Mouse (Mus musculus): Measurements from ENCODE around the gene Kdm4a. TPM values are rescaled to one million over a fixed set of nuclear protein-coding genes. Genes with fewer than 3 reads are reported as not detected.

Kdm4a gene
- 55.0 and 56.9 TPM in 2 replicates for polyA plus RNA-seq (2015; fragmentation: Nextera tagmentation; extraction: Ambion mirVana)

DNA sequence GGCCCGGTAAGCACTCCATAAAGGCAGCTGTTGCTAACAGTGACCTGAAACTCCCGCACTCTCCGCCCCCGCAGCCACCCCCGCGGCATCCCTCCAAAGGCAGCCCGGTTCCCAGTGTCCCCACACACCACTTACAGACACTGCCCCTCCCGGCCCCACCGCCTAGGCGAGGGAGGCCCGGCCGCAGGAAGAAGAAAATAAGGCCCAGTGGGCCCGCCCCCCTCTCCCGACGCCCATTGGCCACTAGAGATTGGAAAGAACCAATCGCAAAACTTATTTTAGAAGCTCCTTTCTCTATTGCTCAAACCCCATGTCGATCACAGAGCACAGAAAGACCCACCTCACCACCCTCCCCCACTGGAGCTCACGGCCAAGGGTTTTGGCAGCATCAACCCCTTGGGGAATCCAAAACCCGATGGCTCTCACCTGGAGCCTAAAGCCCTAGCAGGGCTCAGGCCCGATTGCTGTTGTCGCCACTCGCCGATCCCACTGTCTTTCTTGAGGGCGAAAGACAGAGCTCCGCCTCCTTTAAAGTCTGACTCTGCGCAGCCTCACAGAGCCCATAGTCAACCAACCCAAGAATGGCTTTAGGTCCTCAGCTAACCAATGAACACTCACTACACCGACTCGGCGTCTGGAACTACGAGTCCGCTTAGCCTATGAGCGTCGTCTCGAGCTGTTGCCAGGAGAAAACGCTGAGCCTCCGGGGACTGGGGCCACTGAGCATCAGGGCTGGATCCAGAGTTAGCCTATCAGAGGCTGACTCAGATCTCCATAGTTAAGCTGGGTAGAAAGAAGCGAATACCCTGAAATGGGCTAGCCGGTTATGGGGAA is at the start of gene Kdm4a:
Gene Kdm4a, minus strand, starts transcription at position 577 of the 834 bp plus-strand sequence.
- Histone ChIP-seq H3K9ac (peak within 1 kb of the TSS; percentile 87), H3K36me3 (peaks cover 27% of the 10 kb centered on the region), H3K4me1 (peaks cover 15% of the 10 kb centered on the region), H3K9me3 (no peaks in the 10 kb centered on the region), H3K4me3 (peak within 1 kb of the TSS; percentile 75), H3K27me3 (no peaks in the 10 kb centered on the region), H3K27ac (peak within 1 kb of the TSS; percentile 95), H3K4me2 (peak within 1 kb of the TSS; percentile 82)
- peak; percentile 100 for ATAC-seq (ENCODE audit: insufficient number of reproducible peaks, insufficient read depth, low FRiP score, low TSS enrichment, low read depth)
- under 1% methylated on average over 38 of the region's 38 CpGs for WGBS

GRCm38 (mm10) chr4:118229035-118229770 is 49.4 kb upstream of the Kdm4a start:
- Histone ChIP-seq H3K27me3 (no peaks in the 10 kb centered on the region), H3K36me3 (peaks cover 99% of the 10 kb centered on the region), H3K27ac (peak overlapping the region; percentile 57), H3K9me3 (no peaks in the 10 kb centered on the region), H3K4me1 (peaks cover 13% of the 10 kb centered on the region), H3K4me2 (no peak overlapping the region), H3K9ac (no peak overlapping the region), H3K4me3 (no peak overlapping the region)
- no peak for ATAC-seq (ENCODE audit: insufficient number of reproducible peaks, insufficient read depth, low FRiP score, low TSS enrichment, low read depth)
- WGBS, result 55% methylated on average over 6 of the region's 6 CpGs

DNA sequence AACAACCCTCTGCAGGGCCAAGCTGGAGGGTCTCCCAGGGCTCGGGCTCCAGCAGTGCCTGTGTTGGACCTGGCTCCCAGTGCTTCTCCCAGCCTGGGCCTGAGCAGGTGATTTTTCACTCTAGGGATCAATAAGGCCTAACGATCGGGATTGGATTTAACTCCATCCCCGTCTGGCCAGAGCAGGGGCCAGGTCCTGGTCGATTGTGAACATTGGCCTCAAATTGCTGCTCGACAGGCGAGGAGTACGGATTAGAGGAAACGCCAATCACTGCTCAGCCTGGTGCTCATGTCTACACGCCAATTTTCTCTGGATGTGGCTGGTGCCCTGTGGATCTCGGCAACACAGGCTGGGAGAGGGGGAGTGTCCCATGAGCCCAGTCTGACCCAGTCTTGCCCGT is 47.6 kb upstream of the Kdm4a start:
- H3K9me3 ChIP-seq, result no peaks in the 10 kb centered on the region
- H3K27ac ChIP-seq, result no peak overlapping the region
- H3K9ac ChIP-seq, result no peak overlapping the region
- peaks cover 13% of the 10 kb centered on the region for H3K4me1 ChIP-seq
- peaks cover 100% of the 10 kb centered on the region for H3K36me3 ChIP-seq
- ATAC-seq (ENCODE audit: insufficient number of reproducible peaks, insufficient read depth, low FRiP score, low TSS enrichment, low read depth), result no peak
- no peaks in the 10 kb centered on the region for H3K27me3 ChIP-seq
- no peak overlapping the region for H3K4me2 ChIP-seq
- no peak overlapping the region for H3K4me3 ChIP-seq
- WGBS, result 77% methylated on average over 12 of the region's 12 CpGs

GRCm38 (mm10) chr4:118221261-118221660 is 41.4 kb upstream of the Kdm4a start:
- no peak overlapping the region for H3K4me2 ChIP-seq
- H3K4me1 ChIP-seq, result no peaks in the 10 kb centered on the region
- 79% methylated on average over 7 of the region's 7 CpGs for WGBS
- peaks cover 100% of the 10 kb centered on the region for H3K36me3 ChIP-seq
- no peak overlapping the region for H3K4me3 ChIP-seq
- ATAC-seq (ENCODE audit: insufficient number of reproducible peaks, insufficient read depth, low FRiP score, low TSS enrichment, low read depth), result no peak
- H3K9me3 ChIP-seq, result no peaks in the 10 kb centered on the region
- H3K27ac ChIP-seq, result no peak overlapping the region
- no peaks in the 10 kb centered on the region for H3K27me3 ChIP-seq
- no peak overlapping the region for H3K9ac ChIP-seq

GRCm38 (mm10) chr4:118220756-118221155 is 40.9 kb upstream of the Kdm4a start:
- Histone ChIP-seq H3K27ac (no peak overlapping the region), H3K27me3 (no peaks in the 10 kb centered on the region), H3K4me1 (no peaks in the 10 kb centered on the region), H3K36me3 (peaks cover 100% of the 10 kb centered on the region), H3K9me3 (no peaks in the 10 kb centered on the region), H3K9ac (0 out of 2 replicates have a peak overlapping the region, but pooled peaks have one; percentile 1), H3K4me2 (no peak overlapping the region), H3K4me3 (no peak overlapping the region)
- WGBS, result 89% methylated on average over 9 of the region's 9 CpGs
- ATAC-seq (ENCODE audit: insufficient number of reproducible peaks, insufficient read depth, low FRiP score, low TSS enrichment, low read depth), result no peak

DNA sequence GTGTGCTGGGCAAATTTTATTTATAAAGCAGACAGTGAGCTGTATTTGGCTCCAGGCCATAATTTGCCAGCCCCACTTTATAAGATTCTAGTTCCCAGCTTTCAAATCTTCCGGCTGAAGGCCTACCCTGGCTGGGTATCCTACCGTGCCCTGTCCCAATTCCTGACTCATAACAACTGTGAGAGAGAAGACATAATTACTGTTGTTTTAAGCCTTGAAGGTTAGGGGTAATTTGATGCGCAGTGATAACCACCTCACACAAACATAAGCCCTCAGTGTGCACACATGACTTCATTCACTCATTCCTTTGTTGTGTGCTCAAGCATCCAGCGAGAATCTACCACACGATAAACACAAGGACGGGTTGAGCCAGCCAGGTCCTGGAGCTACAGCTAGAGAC is 39.6 kb upstream of the Kdm4a start:
- 81% methylated on average over 6 of the region's 6 CpGs for WGBS
- Histone ChIP-seq H3K9ac (no peak overlapping the region), H3K36me3 (peaks cover 99% of the 10 kb centered on the region), H3K27ac (no peak overlapping the region), H3K4me3 (no peak overlapping the region), H3K4me2 (no peak overlapping the region), H3K9me3 (no peaks in the 10 kb centered on the region), H3K27me3 (no peaks in the 10 kb centered on the region), H3K4me1 (no peaks in the 10 kb centered on the region)
- ATAC-seq (ENCODE audit: insufficient number of reproducible peaks, insufficient read depth, low FRiP score, low TSS enrichment, low read depth), result no peak

DNA sequence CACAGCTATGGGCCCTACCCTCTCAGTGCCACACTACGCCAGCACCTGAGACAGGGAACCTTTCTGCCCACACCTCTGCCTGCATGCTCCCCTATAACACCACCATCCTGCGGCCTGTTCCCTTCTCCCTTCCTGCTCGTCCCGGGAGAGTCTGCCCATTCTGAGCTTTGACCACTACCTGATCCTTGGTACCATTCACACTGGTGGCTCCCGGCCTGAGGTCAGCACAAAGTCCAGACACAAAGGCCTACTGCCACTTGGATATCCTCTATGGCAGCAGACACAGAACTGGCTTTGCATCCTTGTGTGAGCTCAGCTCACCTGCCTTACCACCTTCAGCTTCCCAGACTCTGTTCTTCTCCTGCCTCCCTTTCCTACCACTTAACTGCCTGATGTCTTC is 38.7 kb upstream of the Kdm4a start:
- ATAC-seq (ENCODE audit: insufficient number of reproducible peaks, insufficient read depth, low FRiP score, low TSS enrichment, low read depth), result no peak
- Histone ChIP-seq H3K9ac (no peak overlapping the region), H3K4me2 (no peak overlapping the region), H3K4me3 (no peak overlapping the region), H3K27ac (no peak overlapping the region), H3K4me1 (no peaks in the 10 kb centered on the region), H3K36me3 (peaks cover 99% of the 10 kb centered on the region), H3K27me3 (no peaks in the 10 kb centered on the region), H3K9me3 (no peaks in the 10 kb centered on the region)
- 81% methylated on average over 5 of the region's 5 CpGs for WGBS

GRCm38 (mm10) chr4:118216726-118217595 is 37.1 kb upstream of the Kdm4a start:
- Histone ChIP-seq H3K36me3 (peaks cover 99% of the 10 kb centered on the region), H3K9ac (no peak overlapping the region), H3K27ac (no peak overlapping the region), H3K4me3 (no peak overlapping the region), H3K4me2 (no peak overlapping the region), H3K27me3 (no peaks in the 10 kb centered on the region), H3K9me3 (no peaks in the 10 kb centered on the region), H3K4me1 (no peaks in the 10 kb centered on the region)
- WGBS, result 79% methylated on average over 17 of the region's 17 CpGs
- no peak for ATAC-seq (ENCODE audit: insufficient number of reproducible peaks, insufficient read depth, low FRiP score, low TSS enrichment, low read depth)

- no peak overlapping the region for H3K27ac ChIP-seq
- ATAC-seq (ENCODE audit: insufficient number of reproducible peaks, insufficient read depth, low FRiP score, low TSS enrichment, low read depth), result no peak
- no peak overlapping the region for H3K4me3 ChIP-seq
- no peaks in the 10 kb centered on the region for H3K4me1 ChIP-seq
- no peak overlapping the region for H3K9ac ChIP-seq
- WGBS, result 90% methylated on average over 1 of the region's 1 CpGs
- no peaks in the 10 kb centered on the region for H3K27me3 ChIP-seq
- H3K36me3 ChIP-seq, result peaks cover 99% of the 10 kb centered on the region
- H3K9me3 ChIP-seq, result no peaks in the 10 kb centered on the region
- H3K4me2 ChIP-seq, result no peak overlapping the region
These were observed 35.0 kb upstream of the Kdm4a start for GRCm38 (mm10) chr4:118214891-118215290.

DNA sequence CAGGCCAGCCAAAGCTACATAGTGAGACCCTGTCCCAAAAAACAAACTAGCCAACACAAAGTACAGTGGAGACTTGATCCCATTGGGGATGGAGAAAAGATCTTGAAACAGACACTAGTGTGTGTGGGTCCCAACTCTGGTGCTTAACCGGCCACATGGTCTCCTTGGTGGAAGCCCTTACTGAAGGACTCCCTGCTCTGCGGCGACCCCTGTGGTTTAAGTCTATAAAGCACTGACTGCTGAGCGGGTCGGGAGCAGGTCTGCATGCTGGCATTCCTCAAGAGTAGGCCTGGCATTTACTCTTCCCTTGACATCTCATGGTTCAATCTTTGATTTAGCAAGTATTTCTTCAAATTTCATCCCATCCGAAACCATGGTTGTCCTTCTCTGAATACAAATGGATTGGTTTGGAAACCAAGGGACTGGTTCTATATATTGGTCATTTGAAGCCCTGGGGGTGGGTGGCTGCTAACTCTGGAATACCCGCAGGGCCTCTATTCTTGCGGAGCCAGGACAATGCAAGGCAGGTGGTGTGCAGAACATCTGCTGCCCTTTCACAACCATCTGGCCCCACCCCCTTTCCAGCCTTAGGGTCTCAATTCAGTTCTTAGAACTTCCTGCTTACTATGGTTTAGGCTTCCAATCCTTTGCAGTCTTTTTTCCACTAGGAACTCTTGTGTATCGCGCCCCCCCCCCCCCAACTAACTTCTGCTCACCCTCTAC is 27.2 kb upstream of the Kdm4a start:
- no peaks in the 10 kb centered on the region for H3K9me3 ChIP-seq
- H3K4me2 ChIP-seq, result no peak overlapping the region
- peaks cover 26% of the 10 kb centered on the region for H3K4me1 ChIP-seq
- no peaks in the 10 kb centered on the region for H3K27me3 ChIP-seq
- H3K4me3 ChIP-seq, result no peak overlapping the region
- no peak for ATAC-seq (ENCODE audit: insufficient number of reproducible peaks, insufficient read depth, low FRiP score, low TSS enrichment, low read depth)
- H3K27ac ChIP-seq, result no peak overlapping the region; the same call in 1 of the 2 replicates
- peaks cover 46% of the 10 kb centered on the region for H3K36me3 ChIP-seq
- 62% methylated on average over 9 of the region's 10 CpGs for WGBS
- no peak overlapping the region for H3K9ac ChIP-seq

- Histone ChIP-seq H3K4me2 (no peak overlapping the region), H3K4me1 (peaks cover 26% of the 10 kb centered on the region), H3K27me3 (no peaks in the 10 kb centered on the region), H3K36me3 (peaks cover 34% of the 10 kb centered on the region), H3K9me3 (no peaks in the 10 kb centered on the region), H3K9ac (no peak overlapping the region), H3K4me3 (no peak overlapping the region), H3K27ac (peak overlapping the region; percentile 72)
- WGBS, result 82% methylated on average over 2 of the region's 2 CpGs
- no peak for ATAC-seq (ENCODE audit: insufficient number of reproducible peaks, insufficient read depth, low FRiP score, low TSS enrichment, low read depth)
These were observed 26.1 kb upstream of the Kdm4a start for GRCm38 (mm10) chr4:118205906-118206305.

Data from embryonic facial prominence, embryonic 13.5 days (tissue).